Mouse (Mus musculus) CD4-positive, CD25-positive, alpha-beta regulatory T cell, adult 4 months (primary cell): Measurements from ENCODE around the gene Snrnp48. TPM values are rescaled to one million over a fixed set of nuclear protein-coding genes. Genes with fewer than 3 reads are reported as not detected.

Source experiments
- ATAC-seq: one replicate; pipeline ENCODE4 v1.8.0; 2017
- polyA plus RNA-seq, 2 experiments: library from polyadenylated mRNA; unstranded; fragments of 100-300 nt; shearing (Covaris generic); gene quantifications; one replicate each; pipeline ENCODE4 v1.2.1; 2017

Gene Snrnp48
- polyA plus RNA-seq = 10 to 100 TPM; 50.1 to 83.1 TPM

GRCm38 (mm10) chr13:38204702-38205482 is at the start of gene Snrnp48:
TSS of gene Snrnp48 (plus strand) at chr13:38204938.
- ATAC-seq = peak; percentile 99

GRCm38 (mm10) chr13:38155523-38155922 is 49.2 kb upstream of the Snrnp48 start:
- ATAC-seq = no peak

GRCm38 (mm10) chr13:38157635-38158034 is 47.1 kb upstream of the Snrnp48 start:
- no peak for ATAC-seq

GRCm38 (mm10) chr13:38162002-38162401 is 42.7 kb upstream of the Snrnp48 start:
- ATAC-seq = no peak

GRCm38 (mm10) chr13:38162668-38163067 is 42.1 kb upstream of the Snrnp48 start:
- ATAC-seq = no peak

- no peak for ATAC-seq
Measured at GRCm38 (mm10) chr13:38164932-38165331, 39.8 kb upstream of the Snrnp48 start.

- no peak for ATAC-seq
Measured at GRCm38 (mm10) chr13:38167056-38167455, 37.7 kb upstream of the Snrnp48 start.

- no peak for ATAC-seq
Measured at GRCm38 (mm10) chr13:38170707-38171144, 34.0 kb upstream of the Snrnp48 start.

- no peak for ATAC-seq
Measured at GRCm38 (mm10) chr13:38193406-38193805, 11.3 kb upstream of the Snrnp48 start.

- no peak for ATAC-seq
Measured at GRCm38 (mm10) chr13:38201413-38201812, 3.3 kb upstream of the Snrnp48 start.

- ATAC-seq = no peak
Measured at GRCm38 (mm10) chr13:38204171-38204570, 567 bp upstream of the Snrnp48 start.

GRCm38 (mm10) chr13:38211122-38211521 is 6.4 kb downstream of the Snrnp48 start:
- no peak for ATAC-seq

GRCm38 (mm10) chr13:38218686-38219085 is 13.9 kb downstream of the Snrnp48 start:
- ATAC-seq = no peak

- ATAC-seq = no peak
Measured at GRCm38 (mm10) chr13:38220331-38220730, 15.6 kb downstream of the Snrnp48 start.

GRCm38 (mm10) chr13:38230177-38230821 is 25.6 kb downstream of the Snrnp48 start:
- no peak for ATAC-seq

GRCm38 (mm10) chr13:38232411-38232810 is 27.7 kb downstream of the Snrnp48 start:
- no peak for ATAC-seq

- ATAC-seq = no peak
Measured at GRCm38 (mm10) chr13:38232856-38233625, 28.3 kb downstream of the Snrnp48 start.

- ATAC-seq = no peak
Measured at GRCm38 (mm10) chr13:38234651-38235050, 29.9 kb downstream of the Snrnp48 start.

- no peak for ATAC-seq
Measured at GRCm38 (mm10) chr13:38235370-38235769, 30.6 kb downstream of the Snrnp48 start.

GRCm38 (mm10) chr13:38248151-38248550 is 43.4 kb downstream of the Snrnp48 start:
- ATAC-seq = no peak

- no peak for ATAC-seq
Measured at GRCm38 (mm10) chr13:38251226-38251625, 46.5 kb downstream of the Snrnp48 start.

- ATAC-seq = no peak
Measured at GRCm38 (mm10) chr13:38253696-38254095, 49.0 kb downstream of the Snrnp48 start.

GRCm38 (mm10) chr13:38258901-38259300 is 54.2 kb downstream of the Snrnp48 start:
- ATAC-seq = no peak
